Mouse (Mus musculus): ENCODE measurements at regions not wholly inside any gene's neighbourhood (a gene's known extent, or its start where the extent isn't known, plus 50 kb on each side); places are given as distances from the start of the nearest gene placed in this dataset.

GRCm38 (mm10) chr15:24039174-24039573, 1374.4 kb downstream of the Basp1 start:
- TF ChIP-seq CTCF (IDR thresholded peaks at IDR 0.05; ENCODE audit: low read depth), result no peak
- no peak for ATAC-seq
- H3K27me3 ChIP-seq (ENCODE audit: insufficient read depth, low read length), result no peaks in the 10 kb centered on the region
- H3K9ac ChIP-seq (replicated peaks; ENCODE audit: low read length), result no peak overlapping the region
- H3K4me1 ChIP-seq (ENCODE audit: insufficient read depth, low read length), result no peaks in the 10 kb centered on the region
- H3K4me2 ChIP-seq (ENCODE audit: low read depth, low read length), result no peak overlapping the region
- no peak overlapping the region for H3K27ac ChIP-seq
- no peak overlapping the region for H3K4me3 ChIP-seq (ENCODE audit: low read length)
- no peaks in the 10 kb centered on the region for H3K36me3 ChIP-seq (ENCODE audit: insufficient read depth, low read length)
- no peak for DNase-seq (ENCODE audit: low spot score)
- 72% methylated on average over 5 of the region's 5 CpGs for WGBS
- H3K9me3 ChIP-seq (ENCODE audit: low read length), result no peaks in the 10 kb centered on the region

- no peak for TF ChIP-seq CTCF (IDR thresholded peaks at IDR 0.05; ENCODE audit: low read depth)
- Histone ChIP-seq H3K4me1 (ENCODE audit: insufficient read depth, low read length) (no peaks in the 10 kb centered on the region), H3K4me3 (ENCODE audit: low read length) (no peak overlapping the region), H3K36me3 (ENCODE audit: insufficient read depth, low read length) (no peaks in the 10 kb centered on the region), H3K4me2 (ENCODE audit: low read depth, low read length) (no peak overlapping the region), H3K27me3 (ENCODE audit: insufficient read depth, low read length) (no peaks in the 10 kb centered on the region), H3K9me3 (ENCODE audit: low read length) (no peaks in the 10 kb centered on the region), H3K27ac (no peak overlapping the region), H3K9ac (replicated peaks; ENCODE audit: low read length) (no peak overlapping the region)
- ATAC-seq (no peak), DNase-seq (ENCODE audit: low spot score) (peak; percentile 17)
Measured at GRCm38 (mm10) chr15:24022137-24022536, 1391.4 kb downstream of the Basp1 start.

GRCm38 (mm10) chr15:24004711-24005110, 1408.9 kb downstream of the Basp1 start:
- H3K9me3 ChIP-seq (ENCODE audit: low read length), result no peaks in the 10 kb centered on the region
- H3K36me3 ChIP-seq (ENCODE audit: insufficient read depth, low read length), result no peaks in the 10 kb centered on the region
- no peak overlapping the region for H3K27ac ChIP-seq
- DNase-seq (ENCODE audit: low spot score), result no peak
- no peaks in the 10 kb centered on the region for H3K27me3 ChIP-seq (ENCODE audit: insufficient read depth, low read length)
- no peak for TF ChIP-seq CTCF (IDR thresholded peaks at IDR 0.05; ENCODE audit: low read depth)
- no peak overlapping the region for H3K4me2 ChIP-seq (ENCODE audit: low read depth, low read length)
- H3K4me1 ChIP-seq (ENCODE audit: insufficient read depth, low read length), result no peaks in the 10 kb centered on the region
- no peak overlapping the region for H3K9ac ChIP-seq (replicated peaks; ENCODE audit: low read length)
- 85% methylated on average over 2 of the region's 2 CpGs for WGBS
- ATAC-seq, result no peak
- no peak overlapping the region for H3K4me3 ChIP-seq (ENCODE audit: low read length)

- Histone ChIP-seq H3K9me3 (ENCODE audit: low read length) (no peaks in the 10 kb centered on the region), H3K27me3 (ENCODE audit: insufficient read depth, low read length) (no peaks in the 10 kb centered on the region), H3K4me1 (ENCODE audit: insufficient read depth, low read length) (no peaks in the 10 kb centered on the region), H3K4me3 (ENCODE audit: low read length) (no peak overlapping the region), H3K36me3 (ENCODE audit: insufficient read depth, low read length) (no peaks in the 10 kb centered on the region), H3K27ac (no peak overlapping the region), H3K4me2 (ENCODE audit: low read depth, low read length) (no peak overlapping the region), H3K9ac (replicated peaks; ENCODE audit: low read length) (no peak overlapping the region)
- no peak for DNase-seq (ENCODE audit: low spot score)
- WGBS, result 80% methylated on average over 3 of the region's 3 CpGs
- TF ChIP-seq CTCF (IDR thresholded peaks at IDR 0.05; ENCODE audit: low read depth), result no peak
- no peak for ATAC-seq
Measured at GRCm38 (mm10) chr15:23979506-23979905, 1430.7 kb downstream of the Cdh18 start.
